In the genomic region with DNA sequence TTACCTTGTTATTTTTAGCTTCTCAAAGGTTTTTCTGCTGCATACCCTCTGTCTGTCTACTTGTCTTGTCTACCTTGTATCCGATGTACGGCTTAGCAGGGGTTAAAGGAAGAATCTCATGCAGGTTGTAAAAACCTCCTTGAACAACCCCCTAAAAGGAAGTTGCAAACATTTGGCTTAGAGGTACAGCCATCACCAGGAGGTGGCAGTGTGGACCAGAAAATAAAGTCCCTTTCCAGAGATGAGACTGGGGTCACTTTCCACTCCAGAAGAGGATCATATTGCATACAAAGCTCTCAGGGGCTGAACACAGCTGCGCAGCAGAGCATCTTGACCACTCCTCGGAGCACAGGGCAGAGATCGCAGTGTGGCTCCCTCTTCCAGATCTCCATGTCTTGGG, we compare ENCODE assay signal across 9 mouse cellular contexts.
DNase-seq lines count a peak whose midpoint lies in the region; ATAC-seq and TF ChIP-seq lines count a peak whose summit lies in the region.
"Had no signal": no experiment of that assay in that cellular context is flagged by ENCODE, and none has a peak within 500 bp of the region (broad histone marks: within the 10 kb centered on the region; RNA-seq: fewer than 3 reads in every experiment).

No protein-coding gene starts in this region.

- H3K9ac ChIP-seq in embryonic facial prominence, embryonic 15.5 days: no peak overlapping the region
- no peak overlapping the region for H3K9ac ChIP-seq in intestine, embryonic 16.5 days (ENCODE audit: low read depth, low read length)
- H3K9ac ChIP-seq in liver, adult 2 months (ENCODE audit: low read depth, low read length): no peak overlapping the region
- no peak overlapping the region for H3K9ac ChIP-seq in neural tube, embryonic 11.5 days (ENCODE audit: low read length)
- H3K9ac ChIP-seq: liver, embryonic 13.5 days had no signal

- WGBS in embryonic facial prominence, embryonic 15.5 days: 14% methylated on average over 5 of the region's 5 CpGs
- WGBS in intestine, embryonic 16.5 days: 7% methylated on average over 5 of the region's 5 CpGs
- 12% methylated on average over 5 of the region's 5 CpGs for WGBS in liver, adult 2 months
- 11% methylated on average over 5 of the region's 5 CpGs for WGBS in neural tube, embryonic 11.5 days

- no peaks in the 10 kb centered on the region for H3K79me2 ChIP-seq in liver, adult 2 months (ENCODE audit: control insufficient read depth, insufficient read depth, low read length)

- H3K9me3 ChIP-seq in embryonic facial prominence, embryonic 15.5 days (replicated peaks): no peaks in the 10 kb centered on the region
- H3K9me3 ChIP-seq in intestine, embryonic 16.5 days (ENCODE audit: control insufficient read depth, low read length): no peaks in the 10 kb centered on the region
- no peaks in the 10 kb centered on the region for H3K9me3 ChIP-seq in neural tube, embryonic 11.5 days (ENCODE audit: control insufficient read depth, low read length)
- H3K9me3 ChIP-seq: liver, embryonic 13.5 days had no signal

- no peak overlapping the region for H3K27ac ChIP-seq in embryonic facial prominence, embryonic 15.5 days (replicated peaks)
- no peak overlapping the region for H3K27ac ChIP-seq in intestine, embryonic 16.5 days (ENCODE audit: low read length)
- H3K27ac ChIP-seq in liver, adult 2 months (replicated peaks; ENCODE audit: insufficient read depth, low read depth, low read length): no peak overlapping the region
- H3K27ac ChIP-seq in neural tube, embryonic 11.5 days (ENCODE audit: low read depth, low read length): no peak overlapping the region
- H3K27ac ChIP-seq: liver, embryonic 13.5 days had no signal

- no peak for TF ChIP-seq POLR2A in liver, adult 2 months (IDR thresholded peaks at IDR 0.05; ENCODE audit: extremely low read depth, insufficient read depth, low read length)

- H3K4me1 ChIP-seq in embryonic facial prominence, embryonic 15.5 days: 0 out of 2 replicates have a peak, but pooled peaks cover 2% of the 10 kb centered on the region
- no peaks in the 10 kb centered on the region; the same call in 1 of the 2 replicates for H3K4me1 ChIP-seq in intestine, embryonic 16.5 days (ENCODE audit: control insufficient read depth, insufficient read depth, low read length)
- H3K4me1 ChIP-seq in liver, adult 2 months (ENCODE audit: control insufficient read depth, insufficient read depth, low read length): no peaks in the 10 kb centered on the region
- H3K4me1 ChIP-seq in neural tube, embryonic 11.5 days (ENCODE audit: control insufficient read depth, insufficient read depth, low read length): no peaks in the 10 kb centered on the region

- 0 out of 2 replicates have a peak, but pooled peaks have one; percentile 9 for TF ChIP-seq CTCF in liver, adult 2 months (IDR thresholded peaks at IDR 0.05; ENCODE audit: low read depth, low read length)

- no peaks in the 10 kb centered on the region for H3K36me3 ChIP-seq in embryonic facial prominence, embryonic 15.5 days
- H3K36me3 ChIP-seq in intestine, embryonic 16.5 days (ENCODE audit: control insufficient read depth, insufficient read depth, low read length): no peaks in the 10 kb centered on the region
- no peaks in the 10 kb centered on the region for H3K36me3 ChIP-seq in liver, adult 2 months (ENCODE audit: control insufficient read depth, insufficient read depth, low read length)
- H3K36me3 ChIP-seq in neural tube, embryonic 11.5 days (ENCODE audit: control insufficient read depth, insufficient read depth, low read length): no peaks in the 10 kb centered on the region
- H3K36me3 ChIP-seq: liver, embryonic 13.5 days had no signal

- H3K27me3 ChIP-seq in embryonic facial prominence, embryonic 15.5 days: no peaks in the 10 kb centered on the region
- H3K27me3 ChIP-seq in intestine, embryonic 16.5 days (replicated peaks; ENCODE audit: control insufficient read depth, insufficient read depth, low read length): no peaks in the 10 kb centered on the region
- no peaks in the 10 kb centered on the region for H3K27me3 ChIP-seq in liver, adult 2 months (ENCODE audit: control insufficient read depth, insufficient read depth, low read length)
- no peaks in the 10 kb centered on the region for H3K27me3 ChIP-seq in neural tube, embryonic 11.5 days (ENCODE audit: control insufficient read depth, insufficient read depth, low read length)
- H3K27me3 ChIP-seq: liver, embryonic 13.5 days had no signal

- DNase-seq in heart, postnatal 4 days: peak; percentile 70
- no peak for DNase-seq in heart, adult 8-10 months (ENCODE audit: low spot score)
- peak; percentile 84 for DNase-seq in ZHBTc4 (ENCODE audit: low read depth, low spot score)
- no peak for DNase-seq in liver, adult 2 months (ENCODE audit: extremely low read depth, low read depth, low spot score)
- peak; percentile 73 for DNase-seq in neural tube, embryonic 11.5 days (ENCODE audit: low spot score)
- DNase-seq: liver, embryonic 13.5 days had no signal

- H3K4me2 ChIP-seq in embryonic facial prominence, embryonic 15.5 days (replicated peaks): peak overlapping the region; percentile 27; the same call in 1 of the 2 replicates
- H3K4me2 ChIP-seq in intestine, embryonic 16.5 days (ENCODE audit: low read depth, low read length): no peak overlapping the region
- H3K4me2 ChIP-seq in neural tube, embryonic 11.5 days (ENCODE audit: low read depth): no peak overlapping the region
- H3K4me2 ChIP-seq: liver, embryonic 13.5 days had no signal

- ATAC-seq in embryonic facial prominence, embryonic 15.5 days (ENCODE audit: insufficient number of reproducible peaks, low FRiP score, low TSS enrichment, low read depth): no peak
- ATAC-seq in intestine, embryonic 16.5 days: peak; percentile 76
- ATAC-seq in neural tube, embryonic 11.5 days (ENCODE audit: insufficient read depth, low FRiP score, low TSS enrichment): 0 out of 2 replicates have a peak, but pooled peaks have one; percentile 17
- ATAC-seq in erythroid progenitor cell, adult 5-6 weeks (replicated peaks; ENCODE audit: low FRiP score, poor library complexity, severe bottlenecking): no peak

- H3K4me3 ChIP-seq in embryonic facial prominence, embryonic 15.5 days (replicated peaks): no peak overlapping the region
- H3K4me3 ChIP-seq in intestine, embryonic 16.5 days (ENCODE audit: low read length): no peak overlapping the region
- no peak overlapping the region for H3K4me3 ChIP-seq in liver, adult 2 months (ENCODE audit: insufficient read depth, low read depth, low read length)
- no peak overlapping the region for H3K4me3 ChIP-seq in neural tube, embryonic 11.5 days (ENCODE audit: low read depth, low read length)
- H3K4me3 ChIP-seq: liver, embryonic 13.5 days had no signal

Comparison
In these comparisons a context has a peak if more than half of its experiments do, and no peak if none do; other contexts are left out.
1. DNase-seq: peak in heart, postnatal 4 days (single experiment), ZHBTc4 (single experiment) and neural tube, embryonic 11.5 days (single experiment); none in heart, adult 8-10 months (single experiment) and liver, adult 2 months (single experiment).
2. ATAC-seq: peak in intestine, embryonic 16.5 days (single experiment) and neural tube, embryonic 11.5 days (single experiment); none in embryonic facial prominence, embryonic 15.5 days (single experiment) and erythroid progenitor cell, adult 5-6 weeks (single experiment).